ENCODE assay signal across 21 mouse cellular contexts in genomic region chr11:36277903-36278215, GRCm38 (mm10).
A peak's percentile ranks its signal among the peaks of the same experiment; 100 is the strongest.
DNase-seq lines count a peak whose midpoint lies in the region; ATAC-seq and TF ChIP-seq lines count a peak whose summit lies in the region.
"Had no signal": no experiment of that assay in that cellular context is flagged by ENCODE, and none has a peak within 500 bp of the region (broad histone marks: within the 10 kb centered on the region; RNA-seq: fewer than 3 reads in every experiment).

No protein-coding gene starts in this region.

- H3K27ac ChIP-seq in kidney, embryonic 15.5 days, result no peak overlapping the region
- no peak overlapping the region for H3K27ac ChIP-seq in kidney, postnatal 0 days
- H3K27ac ChIP-seq: embryonic facial prominence, embryonic 13.5 days; embryonic facial prominence, embryonic 15.5 days; forebrain, embryonic 10.5 days; forebrain, embryonic 12.5 days had no signal

- H3K4me3 ChIP-seq in kidney, embryonic 15.5 days (replicated peaks), result peak overlapping the region; percentile 26
- peak overlapping the region; percentile 25; the same call in 1 of the 2 replicates for H3K4me3 ChIP-seq in kidney, postnatal 0 days (replicated peaks; ENCODE audit: low read depth, low read length)
- H3K4me3 ChIP-seq: embryonic facial prominence, embryonic 13.5 days; erythroblast, embryonic 14.5 days; forebrain, embryonic 10.5 days; forebrain, embryonic 12.5 days had no signal

- no peaks in the 10 kb centered on the region for H3K9me3 ChIP-seq in kidney, embryonic 15.5 days (replicated peaks)
- no peaks in the 10 kb centered on the region for H3K9me3 ChIP-seq in kidney, postnatal 0 days (replicated peaks; ENCODE audit: low read length)
- H3K9me3 ChIP-seq: embryonic facial prominence, embryonic 13.5 days; embryonic facial prominence, embryonic 15.5 days; forebrain, embryonic 10.5 days; forebrain, embryonic 12.5 days had no signal

- H3K9ac ChIP-seq in kidney, embryonic 15.5 days, result no peak overlapping the region
- H3K9ac ChIP-seq in kidney, postnatal 0 days (ENCODE audit: low read depth, low read length), result no peak overlapping the region
- H3K9ac ChIP-seq: embryonic facial prominence, embryonic 13.5 days; embryonic facial prominence, embryonic 15.5 days; forebrain, embryonic 12.5 days had no signal

- DNase-seq in kidney, adult 9 months, result no peak
- DNase-seq in kidney, postnatal 0 days (ENCODE audit: low spot score), result no peak
- no peak for DNase-seq in kidney, postnatal 25 days
- DNase-seq: adrenal gland, adult 2 months; adrenal gland, postnatal 10 days; adrenal gland, postnatal 25 days; cerebellum, adult 11 months; cerebellum, adult 18-20 months; cerebellum, adult 8-10 months; cerebellum, adult 9-11 months; cerebellum, postnatal 14 days; cerebellum, postnatal 36 days; embryo, embryonic 11 days had no signal

- ATAC-seq in kidney, embryonic 15.5 days (replicated peaks; ENCODE audit: low FRiP score), result peak; percentile 74; the same call in 1 of the 2 replicates
- ATAC-seq in kidney, postnatal 0 days (replicated peaks; ENCODE audit: low FRiP score, low read depth), result no peak
- ATAC-seq: forebrain, embryonic 14.5 days; forebrain, embryonic 16.5 days had no signal

- no peaks in the 10 kb centered on the region for H3K36me3 ChIP-seq in kidney, embryonic 15.5 days
- no peaks in the 10 kb centered on the region for H3K36me3 ChIP-seq in kidney, postnatal 0 days (ENCODE audit: insufficient read depth, low read length)
- H3K36me3 ChIP-seq: embryonic facial prominence, embryonic 13.5 days; embryonic facial prominence, embryonic 15.5 days; forebrain, embryonic 10.5 days; forebrain, embryonic 12.5 days had no signal

- 45% methylated on average over 9 of the region's 9 CpGs for WGBS in kidney, embryonic 15.5 days
- WGBS in kidney, postnatal 0 days, result 35% methylated on average over 9 of the region's 9 CpGs

- H3K27me3 ChIP-seq in kidney, embryonic 15.5 days, result no peaks in the 10 kb centered on the region
- no peaks in the 10 kb centered on the region for H3K27me3 ChIP-seq in kidney, postnatal 0 days (ENCODE audit: insufficient read depth, low read length)
- H3K27me3 ChIP-seq: embryonic facial prominence, embryonic 13.5 days; embryonic facial prominence, embryonic 15.5 days; forebrain, embryonic 12.5 days had no signal

- H3K4me1 ChIP-seq in kidney, embryonic 15.5 days, result peaks cover 24% of the 10 kb centered on the region
- H3K4me1 ChIP-seq in kidney, postnatal 0 days (replicated peaks; ENCODE audit: insufficient read depth, low read length), result no peaks in the 10 kb centered on the region

- H3K4me2 ChIP-seq in kidney, embryonic 15.5 days, result peak overlapping the region; percentile 54
- peak overlapping the region; percentile 51 for H3K4me2 ChIP-seq in kidney, postnatal 0 days (ENCODE audit: low read length)
- H3K4me2 ChIP-seq: forebrain, embryonic 12.5 days had no signal

- TF ChIP-seq CTCF in kidney, postnatal 0 days (IDR thresholded peaks at IDR 0.05; ENCODE audit: low read depth), result no peak
